Mouse (Mus musculus) hindbrain, embryonic 13.5 days (tissue): ENCODE measurements around the gene Lamp5. TPM values are rescaled to one million over a fixed set of nuclear protein-coding genes. Genes with fewer than 3 reads are reported as not detected.
A peak's percentile ranks its signal among the peaks of the same experiment; 100 is the strongest.

Experiments
- ATAC-seq: fragments of 200-750 bp; cut with Nextera tagmentation; 2 replicates; pipeline ENCODE4 v1.8.0; 2017; ENCODE audit warnings: moderate TSS enrichment; ENCODE audit not compliant: low FRiP score
- H3K27ac ChIP-seq: fragments of 300-500 bp; sonication (generic); 2 replicates; pipeline ENCODE4 v1.5.1; 2015; ENCODE audit warnings: inconsistent platforms, mild to moderate bottlenecking, moderate library complexity
- H3K27me3 ChIP-seq: fragments of 300-500 bp; sonication (generic); 2 replicates; pipeline ENCODE4 v1.6.1; 2015; ENCODE audit warnings: mild to moderate bottlenecking, inconsistent platforms
- H3K36me3 ChIP-seq: fragments of 300-500 bp; sonication (generic); 2 replicates; pipeline ENCODE4 v1.6.1; 2015; ENCODE audit warnings: mild to moderate bottlenecking, inconsistent platforms
- H3K4me1 ChIP-seq: fragments of 300-500 bp; sonication (generic); replicated peaks from 2 replicates; pipeline ENCODE4 v1.6.1; 2015; ENCODE audit warnings: inconsistent platforms
- H3K4me2 ChIP-seq: fragments of 300-500 bp; sonication (generic); 2 replicates; pipeline ENCODE4 v1.6.1; 2015; ENCODE audit warnings: inconsistent platforms, mild to moderate bottlenecking, moderate library complexity
- H3K4me3 ChIP-seq: fragments of 300-500 bp; sonication (generic); 2 replicates; pipeline ENCODE4 v1.5.1; 2015; ENCODE audit warnings: mild to moderate bottlenecking, inconsistent platforms
- H3K9ac ChIP-seq: fragments of 300-500 bp; sonication (generic); 2 replicates; pipeline ENCODE4 v1.6.1; 2015; ENCODE audit warnings: mild to moderate bottlenecking, inconsistent platforms
- H3K9me3 ChIP-seq: fragments of 300-500 bp; sonication (generic); 2 replicates; pipeline ENCODE4 v1.6.1; 2016; ENCODE audit warnings: inconsistent platforms
- WGBS: fragments of 180-500 bp; shearing (Covaris S2); methylation state at CpG from one replicate; pipeline ENCODE4 v1.1.7; 2015; 5-methylcytosine and 5-hydroxymethylcytosine counted together
- polyA plus RNA-seq: library from polyadenylated mRNA; unstranded; fragments of >200 nt; fragmentation: Nextera tagmentation; extraction: Ambion mirVana; gene quantifications from 2 replicates; pipeline ENCODE4 v1.2.1, GENCODE M21; 2015

Gene Lamp5
- polyA plus RNA-seq: 248 and 255 TPM in 2 replicates

DNA sequence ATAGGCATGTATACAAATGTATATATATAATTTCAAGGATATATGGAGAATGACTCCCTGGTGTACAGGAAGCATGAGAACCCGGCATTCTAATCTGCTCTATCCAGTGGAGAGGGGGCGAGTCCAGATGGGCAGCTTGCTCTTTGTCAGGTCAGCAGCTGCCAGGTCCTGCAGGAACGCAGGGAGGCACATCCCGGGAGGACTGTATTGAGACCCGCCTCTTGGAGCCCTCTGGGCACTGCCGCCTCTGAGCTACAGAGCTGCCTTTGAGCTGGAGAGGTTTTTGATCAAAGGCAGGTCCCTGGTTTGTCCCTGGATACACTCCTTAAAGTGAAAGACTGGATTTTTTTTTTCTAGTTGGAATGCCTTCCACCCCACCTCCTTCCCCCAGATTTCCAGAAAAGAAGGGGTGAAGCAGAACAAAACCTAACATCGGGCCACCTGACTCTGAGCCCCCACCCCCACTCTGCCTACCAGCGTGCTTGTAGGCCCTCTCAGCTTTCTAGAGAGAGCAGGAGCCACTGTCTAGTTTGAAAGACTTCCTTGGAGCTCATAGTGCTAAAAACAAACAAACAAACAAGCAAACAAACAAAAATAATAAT, at the start of gene Lamp5:
TSS of gene Lamp5 (plus strand) at position 552 of the 602 bp plus-strand sequence.
- 1% methylated on average over 8 of the region's 8 CpGs for WGBS
- Histone ChIP-seq H3K4me1 (peaks cover 16% of the 10 kb centered on the region), H3K9ac (peak within 1 kb of the TSS; percentile 75), H3K36me3 (no peaks in the 10 kb centered on the region), H3K4me2 (peak within 1 kb of the TSS; percentile 63), H3K9me3 (no peaks in the 10 kb centered on the region), H3K27me3 (no peaks in the 10 kb centered on the region), H3K4me3 (peak within 1 kb of the TSS; percentile 41), H3K27ac (peak within 1 kb of the TSS; percentile 96)
- ATAC-seq: peak; percentile 66

DNA sequence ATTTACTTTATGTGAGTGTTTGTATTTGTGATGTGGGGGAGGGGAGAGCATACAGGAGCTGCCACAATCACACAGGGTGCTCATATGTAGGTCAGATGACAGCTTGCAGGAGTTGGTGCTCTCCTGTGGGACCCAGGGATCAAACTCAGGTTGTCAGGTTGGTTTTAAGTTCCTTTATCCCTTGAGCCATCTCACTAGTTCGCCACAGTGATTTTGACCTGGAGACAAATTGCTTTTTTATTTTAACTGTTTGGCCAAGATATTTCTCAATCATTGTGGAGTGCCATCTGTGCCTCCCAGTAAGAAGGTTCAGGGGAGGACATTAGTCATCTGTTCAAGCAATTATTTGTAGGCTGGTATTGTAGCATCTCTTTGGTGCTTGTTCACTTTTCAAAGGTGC, 48.2 kb upstream of the Lamp5 start:
- Histone ChIP-seq H3K9ac (no peak overlapping the region), H3K27ac (no peak overlapping the region), H3K4me2 (no peak overlapping the region), H3K4me1 (peaks cover 16% of the 10 kb centered on the region), H3K4me3 (no peak overlapping the region), H3K36me3 (peaks cover 21% of the 10 kb centered on the region), H3K27me3 (no peaks in the 10 kb centered on the region), H3K9me3 (no peaks in the 10 kb centered on the region)
- ATAC-seq: no peak
- WGBS: 61% methylated on average over 1 of the region's 1 CpGs

DNA sequence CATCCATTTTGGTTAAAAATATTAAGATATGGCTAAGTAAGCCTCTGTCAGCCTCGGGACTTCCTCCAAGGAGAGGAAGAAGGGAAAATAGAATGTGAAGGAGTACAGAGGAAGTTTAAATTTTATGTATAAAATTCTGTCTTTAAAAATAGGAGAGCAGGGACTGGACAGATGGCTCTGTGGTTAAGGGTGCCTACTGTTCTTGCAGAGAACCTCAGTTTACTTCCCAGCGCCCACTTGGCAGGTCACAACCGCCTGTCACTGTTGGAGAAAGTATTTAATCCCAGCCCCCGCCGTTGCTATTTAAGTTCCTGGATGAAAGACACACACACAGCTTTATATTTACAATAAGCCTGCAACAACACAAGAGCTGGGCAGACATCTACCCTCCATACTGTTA, 45.8 kb upstream of the Lamp5 start:
- no peak overlapping the region for H3K9ac ChIP-seq
- no peak overlapping the region for H3K27ac ChIP-seq
- no peaks in the 10 kb centered on the region for H3K27me3 ChIP-seq
- H3K4me1 ChIP-seq: peaks cover 4% of the 10 kb centered on the region; the same call in 1 of the 2 replicates
- no peak overlapping the region for H3K4me2 ChIP-seq
- no peak for ATAC-seq
- H3K4me3 ChIP-seq: no peak overlapping the region
- WGBS: 92% methylated on average over 5 of the region's 5 CpGs
- peaks cover 21% of the 10 kb centered on the region for H3K36me3 ChIP-seq
- no peaks in the 10 kb centered on the region for H3K9me3 ChIP-seq

DNA sequence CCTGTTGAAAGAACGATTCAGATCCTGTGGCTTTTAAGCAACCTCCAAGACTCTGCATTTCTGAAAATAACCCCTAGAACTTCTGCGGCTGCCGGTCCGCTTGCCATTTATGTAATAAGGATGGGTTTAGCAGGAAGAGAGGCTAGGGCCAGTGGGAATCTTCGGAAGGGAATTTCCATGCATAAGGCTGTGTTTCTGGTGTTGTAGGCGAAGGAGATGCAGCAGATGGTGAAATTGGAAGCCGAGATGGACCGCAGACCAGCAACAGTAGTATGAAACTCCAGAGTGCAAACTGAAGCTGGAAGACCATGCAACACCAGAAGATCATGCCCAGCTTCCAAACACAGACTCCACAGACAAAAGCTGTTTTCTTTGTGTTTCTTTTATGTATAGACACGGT, 39.3 kb upstream of the Lamp5 start:
- no peak overlapping the region for H3K4me2 ChIP-seq
- no peak overlapping the region for H3K4me3 ChIP-seq
- ATAC-seq: no peak
- H3K9me3 ChIP-seq: no peaks in the 10 kb centered on the region
- WGBS: 95% methylated on average over 9 of the region's 9 CpGs
- no peaks in the 10 kb centered on the region for H3K27me3 ChIP-seq
- H3K27ac ChIP-seq: no peak overlapping the region
- H3K36me3 ChIP-seq: peaks cover 15% of the 10 kb centered on the region
- no peaks in the 10 kb centered on the region for H3K4me1 ChIP-seq
- H3K9ac ChIP-seq: no peak overlapping the region

DNA sequence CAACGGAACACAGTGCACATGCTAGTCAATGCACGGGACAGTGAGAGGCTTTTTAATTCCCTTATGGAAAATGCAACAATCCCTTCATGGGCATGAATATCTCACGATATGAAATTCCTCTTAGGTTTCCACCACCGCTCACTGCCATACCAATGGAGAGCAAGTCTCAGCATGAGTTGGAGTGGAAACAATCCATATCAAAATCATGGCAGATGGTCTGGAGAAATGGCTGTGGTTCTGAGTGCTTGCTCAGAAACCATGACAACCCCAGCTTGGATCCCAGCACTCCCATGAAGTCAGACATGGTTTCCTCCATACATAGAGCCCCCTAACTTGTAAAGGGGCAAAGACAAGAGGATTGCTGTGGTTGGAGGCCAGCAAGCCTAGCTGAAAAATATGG, 3.6 kb upstream of the Lamp5 start:
- H3K4me3 ChIP-seq: no peak overlapping the region
- peaks cover 16% of the 10 kb centered on the region for H3K4me1 ChIP-seq
- no peak overlapping the region for H3K4me2 ChIP-seq
- H3K9me3 ChIP-seq: no peaks in the 10 kb centered on the region
- WGBS: 80% methylated on average over 4 of the region's 4 CpGs
- no peak overlapping the region for H3K9ac ChIP-seq
- H3K27me3 ChIP-seq: no peaks in the 10 kb centered on the region
- no peak for ATAC-seq
- no peaks in the 10 kb centered on the region for H3K36me3 ChIP-seq
- H3K27ac ChIP-seq: no peak overlapping the region

DNA sequence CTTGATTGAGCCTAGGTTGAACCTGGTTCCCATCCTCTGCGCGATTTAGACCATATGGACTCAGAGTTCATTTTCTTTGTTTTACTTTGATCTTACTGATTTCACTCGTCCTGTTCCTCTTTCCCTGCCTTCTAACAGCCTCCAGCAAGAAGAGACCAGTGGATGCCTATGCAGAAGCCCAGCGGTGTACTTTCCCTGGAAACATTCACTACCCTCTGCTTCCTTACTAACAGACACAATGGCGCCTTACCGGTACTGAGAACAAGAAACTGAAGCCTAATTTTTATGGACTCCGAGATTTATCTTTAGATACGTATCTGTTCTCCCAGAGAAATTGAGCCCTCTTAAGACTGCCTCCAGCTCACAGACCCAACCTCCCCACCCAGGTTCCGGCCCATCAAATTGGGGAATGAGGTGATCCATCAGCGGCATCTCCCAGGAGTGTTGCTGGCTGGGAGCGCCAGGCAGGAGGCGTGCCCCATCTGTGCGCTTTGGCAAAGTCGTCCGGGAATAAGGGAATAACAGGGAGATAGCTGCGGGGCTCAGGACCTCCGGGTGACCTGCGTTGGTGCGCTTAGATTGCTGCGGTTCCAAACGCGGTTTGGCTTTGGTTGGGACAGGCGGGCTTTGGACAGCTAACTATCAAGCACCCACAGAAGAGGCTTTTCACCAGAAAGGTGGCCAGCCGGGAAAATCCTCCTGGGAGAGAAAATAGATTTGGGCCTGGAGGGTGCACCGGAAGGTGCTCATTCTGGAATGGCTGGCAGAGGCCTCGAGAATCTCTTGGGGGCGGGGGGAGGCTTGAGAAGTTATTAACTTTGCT, 1.0 kb upstream of the Lamp5 start:
- peak overlapping the region; percentile 41 for H3K4me3 ChIP-seq
- H3K36me3 ChIP-seq: no peaks in the 10 kb centered on the region
- peak; percentile 84 for ATAC-seq
- H3K9ac ChIP-seq: peak overlapping the region; percentile 75
- peaks cover 16% of the 10 kb centered on the region for H3K4me1 ChIP-seq
- no peaks in the 10 kb centered on the region for H3K27me3 ChIP-seq
- H3K27ac ChIP-seq: peak overlapping the region; percentile 96
- 14% methylated on average over 27 of the region's 27 CpGs for WGBS
- peak overlapping the region; percentile 63 for H3K4me2 ChIP-seq
- H3K9me3 ChIP-seq: no peaks in the 10 kb centered on the region

DNA sequence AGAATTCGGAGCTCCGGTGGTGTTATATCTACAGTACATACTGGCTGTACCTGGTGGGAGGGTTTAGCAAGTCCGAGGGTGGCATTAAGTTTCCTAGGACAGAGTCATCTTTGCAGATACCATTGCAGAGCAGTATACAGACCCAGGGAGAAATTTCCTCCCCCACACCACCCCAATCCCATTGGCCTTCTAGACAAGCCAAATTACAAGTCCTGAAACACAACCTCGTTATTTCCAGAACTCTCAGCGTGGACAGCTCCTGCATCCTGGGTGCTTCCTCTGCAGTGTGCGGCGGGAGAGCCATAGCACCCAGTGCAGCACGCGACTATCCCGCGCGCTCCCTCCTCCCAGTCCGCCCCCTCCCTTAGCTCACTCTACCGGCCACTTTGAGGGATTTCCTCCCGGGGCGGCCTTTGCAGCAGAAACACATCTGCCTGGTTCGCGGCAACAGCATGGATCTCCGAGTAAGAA, 5.9 kb downstream of the Lamp5 start:
- H3K4me2 ChIP-seq: peak overlapping the region; percentile 66
- H3K9me3 ChIP-seq: no peaks in the 10 kb centered on the region

DNA sequence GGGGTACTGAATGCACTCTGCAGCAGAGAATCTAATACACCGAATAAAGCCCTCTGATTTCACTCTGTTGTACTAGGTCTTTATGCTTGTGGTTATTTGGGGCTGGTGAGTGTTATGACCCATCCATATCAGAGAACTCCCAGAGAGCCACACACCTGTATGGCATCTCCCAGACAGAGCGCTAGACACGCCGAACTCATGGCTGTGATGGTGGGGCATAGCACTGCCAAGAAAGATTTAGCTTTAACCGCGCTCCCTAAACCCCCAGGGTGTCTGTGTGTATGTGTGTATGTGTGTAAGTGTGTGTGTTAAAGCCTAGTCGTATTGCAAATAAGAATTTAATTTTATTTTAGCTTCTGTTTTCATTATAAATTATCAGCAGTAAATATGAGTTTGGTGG, 6.4 kb downstream of the Lamp5 start:
- H3K4me3 ChIP-seq: peak overlapping the region; percentile 56
- H3K27me3 ChIP-seq: peaks cover 34% of the 10 kb centered on the region
- no peaks in the 10 kb centered on the region for H3K36me3 ChIP-seq
- H3K9me3 ChIP-seq: no peaks in the 10 kb centered on the region
- peak overlapping the region; percentile 66 for H3K4me2 ChIP-seq
- ATAC-seq: peak; percentile 30
- H3K27ac ChIP-seq: peak overlapping the region; percentile 98
- H3K4me1 ChIP-seq: peaks cover 21% of the 10 kb centered on the region
- peak overlapping the region; percentile 90 for H3K9ac ChIP-seq
- 3% methylated on average over 7 of the region's 7 CpGs for WGBS

More for the DNA sequence above, 5.9 kb downstream of the Lamp5 start:
- Histone ChIP-seq H3K27me3 (peaks cover 34% of the 10 kb centered on the region), H3K4me1 (peaks cover 19% of the 10 kb centered on the region), H3K36me3 (no peaks in the 10 kb centered on the region), H3K4me3 (peak overlapping the region; percentile 56), H3K9ac (peak overlapping the region; percentile 90), H3K27ac (peak overlapping the region; percentile 98)
- WGBS: 3% methylated on average over 19 of the region's 19 CpGs
- peak; percentile 71 for ATAC-seq

DNA sequence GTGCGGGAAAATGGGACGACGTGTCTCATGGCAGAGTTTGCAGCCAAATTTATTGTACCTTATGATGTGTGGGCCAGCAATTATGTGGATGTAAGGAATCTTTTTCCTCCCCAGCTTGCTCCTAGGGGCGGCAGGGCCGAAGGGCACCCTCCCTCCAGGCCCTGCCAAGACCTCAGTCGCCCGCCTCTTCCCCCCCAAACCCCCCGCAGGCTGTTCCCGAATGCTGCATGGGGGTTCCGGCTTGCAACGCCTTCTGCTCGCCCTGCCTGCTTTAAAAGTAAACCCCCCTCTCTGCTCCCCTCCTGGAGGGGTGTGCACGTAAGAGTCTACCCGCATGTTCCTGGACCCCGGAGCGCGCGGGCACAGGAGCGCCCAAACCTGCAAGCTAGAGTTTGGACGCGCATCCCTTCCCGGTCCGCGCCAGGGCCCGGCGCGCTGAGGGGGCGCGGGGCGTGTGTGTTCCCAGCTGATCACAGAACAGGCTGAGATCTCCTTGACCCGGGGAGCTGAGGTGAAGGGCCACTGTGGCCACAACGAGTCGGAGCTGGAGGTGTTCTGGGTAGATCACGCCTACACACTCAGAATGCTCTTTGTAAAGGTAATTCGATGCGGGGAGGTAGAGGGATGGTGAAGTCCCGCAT, 7.1 kb downstream of the Lamp5 start:
- Histone ChIP-seq H3K4me3 (peak overlapping the region; percentile 56), H3K27me3 (peaks cover 34% of the 10 kb centered on the region), H3K4me1 (peaks cover 24% of the 10 kb centered on the region), H3K4me2 (peak overlapping the region; percentile 66), H3K36me3 (no peaks in the 10 kb centered on the region), H3K9me3 (no peaks in the 10 kb centered on the region), H3K9ac (peak overlapping the region; percentile 90), H3K27ac (peak overlapping the region; percentile 98)
- WGBS: under 1% methylated on average over 37 of the region's 37 CpGs
- ATAC-seq: peak; percentile 36; the same call in 1 of the 2 replicates

DNA sequence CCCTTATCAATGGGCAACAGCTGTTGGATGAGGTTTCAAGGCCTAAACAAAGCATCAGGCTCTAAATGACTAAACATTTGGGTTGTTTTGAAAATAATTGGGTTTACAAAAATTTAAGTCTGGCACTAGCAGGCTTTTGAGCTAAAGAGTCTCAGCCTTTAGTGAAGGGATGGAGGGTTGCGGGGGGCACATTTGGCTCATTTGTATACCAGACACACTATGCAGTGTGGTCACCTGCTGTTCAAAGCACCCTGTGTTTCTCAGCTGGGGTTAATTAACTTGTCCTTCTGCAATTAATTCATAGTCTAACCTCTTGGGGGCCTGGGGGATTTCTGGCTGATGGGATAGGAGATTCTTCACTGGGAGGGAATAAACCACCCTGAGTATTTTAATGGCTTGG, 12.3 kb downstream of the Lamp5 start:
- peak overlapping the region; percentile 15 for H3K4me3 ChIP-seq
- H3K4me1 ChIP-seq: peaks cover 28% of the 10 kb centered on the region
- H3K27me3 ChIP-seq: peaks cover 16% of the 10 kb centered on the region
- peak overlapping the region; percentile 73 for H3K27ac ChIP-seq
- WGBS: 36% methylated on average over 1 of the region's 1 CpGs
- peaks cover 7% of the 10 kb centered on the region for H3K36me3 ChIP-seq
- H3K4me2 ChIP-seq: peak overlapping the region; percentile 48
- 0 out of 2 replicates have a peak, but pooled peaks have one; percentile 37 for ATAC-seq
- no peaks in the 10 kb centered on the region for H3K9me3 ChIP-seq
- peak overlapping the region; percentile 49; the same call in 1 of the 2 replicates for H3K9ac ChIP-seq

DNA sequence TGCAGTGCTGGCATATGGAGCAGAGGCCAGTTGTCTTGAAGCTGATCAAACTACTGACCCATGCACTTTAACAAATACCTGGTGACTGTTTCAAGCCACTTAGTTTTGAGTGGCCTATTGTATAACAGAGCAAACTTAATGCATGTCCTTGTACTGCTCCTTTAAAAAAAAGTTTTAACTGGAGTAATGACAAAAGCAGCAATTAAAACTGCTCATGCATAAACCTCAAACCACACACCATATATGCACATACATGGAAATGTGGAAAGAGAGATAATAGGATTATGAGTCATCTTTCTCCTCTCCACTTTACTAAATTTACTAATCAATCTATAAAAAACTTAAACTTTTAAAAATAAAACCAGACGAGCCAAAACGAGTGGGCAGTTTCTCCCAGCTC, 43.9 kb downstream of the Lamp5 start:
- ATAC-seq: no peak
- Histone ChIP-seq H3K27ac (no peak overlapping the region), H3K4me1 (no peaks in the 10 kb centered on the region), H3K4me2 (no peak overlapping the region), H3K27me3 (no peaks in the 10 kb centered on the region), H3K36me3 (peaks cover 11% of the 10 kb centered on the region), H3K4me3 (no peak overlapping the region), H3K9ac (no peak overlapping the region), H3K9me3 (no peaks in the 10 kb centered on the region)
- 77% methylated on average over 2 of the region's 2 CpGs for WGBS

DNA sequence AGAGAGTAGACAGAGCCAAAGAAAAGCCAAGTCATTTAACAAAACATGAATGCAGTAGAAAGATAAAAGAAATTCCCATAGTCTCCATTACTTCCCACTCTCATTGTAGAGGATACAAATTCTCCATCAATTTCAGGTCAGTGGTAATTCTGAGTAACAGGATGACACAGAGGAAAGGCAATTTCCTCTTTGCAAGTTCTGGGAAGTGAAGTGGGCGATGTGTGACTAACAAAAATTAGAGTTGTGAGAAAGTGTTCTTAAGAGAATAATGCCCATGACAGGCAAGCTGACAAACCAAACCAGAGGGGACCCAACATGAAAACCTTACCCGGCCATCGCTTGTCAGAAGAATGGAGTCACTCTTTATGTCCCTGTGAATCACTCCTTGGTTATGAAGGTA, 45.1 kb downstream of the Lamp5 start:
- peaks cover 11% of the 10 kb centered on the region for H3K36me3 ChIP-seq
- no peak overlapping the region for H3K4me2 ChIP-seq
- 89% methylated on average over 3 of the region's 3 CpGs for WGBS
- no peaks in the 10 kb centered on the region for H3K9me3 ChIP-seq
- no peak overlapping the region for H3K27ac ChIP-seq
- no peak overlapping the region for H3K4me3 ChIP-seq
- no peaks in the 10 kb centered on the region for H3K4me1 ChIP-seq
- H3K9ac ChIP-seq: no peak overlapping the region
- ATAC-seq: no peak
- no peaks in the 10 kb centered on the region for H3K27me3 ChIP-seq
